Mouse (Mus musculus) liver, embryonic 12.5 days (tissue): ENCODE measurements at regions not wholly inside any gene's neighbourhood (a gene's known extent, or its start where the extent isn't known, plus 50 kb on each side); places are given as distances from the start of the nearest gene placed in this dataset.

Experiments used
- ATAC-seq: fragments of 200-750 bp; cut with Nextera tagmentation; 2 replicates; pipeline ENCODE4 v1.8.0; 2017; ENCODE audit warnings: moderate number of reproducible peaks, mild to moderate bottlenecking, moderate library complexity
- H3K27ac ChIP-seq: fragments of 300-500 bp; sonication (generic); 2 replicates; pipeline ENCODE4 v1.5.1; 2016; ENCODE audit warnings: mild to moderate bottlenecking
- H3K27me3 ChIP-seq: fragments of 300-500 bp; sonication (generic); replicated peaks from 2 replicates; pipeline ENCODE4 v1.6.1; 2016; ENCODE audit warnings: mild to moderate bottlenecking, moderate library complexity
- H3K36me3 ChIP-seq: fragments of 300-500 bp; sonication (generic); 2 replicates; pipeline ENCODE4 v1.6.1; 2016; ENCODE audit warnings: mild to moderate bottlenecking, moderate library complexity
- H3K4me1 ChIP-seq: fragments of 300-500 bp; sonication (generic); 2 replicates; pipeline ENCODE4 v1.6.1; 2016
- H3K4me2 ChIP-seq: fragments of 300-500 bp; sonication (generic); 2 replicates; pipeline ENCODE4 v1.6.1; 2016; ENCODE audit warnings: mild to moderate bottlenecking, moderate library complexity
- H3K4me3 ChIP-seq: fragments of 300-500 bp; sonication (generic); 2 replicates; pipeline ENCODE4 v1.5.1; 2016; ENCODE audit warnings: mild to moderate bottlenecking, moderate library complexity
- H3K9ac ChIP-seq: fragments of 300-500 bp; sonication (generic); 2 replicates; pipeline ENCODE4 v1.6.1; 2016; ENCODE audit warnings: mild to moderate bottlenecking, moderate library complexity
- H3K9me3 ChIP-seq: fragments of 300-500 bp; sonication (generic); replicated peaks from 2 replicates; pipeline ENCODE4 v1.6.1; 2016; ENCODE audit warnings: mild to moderate bottlenecking, moderate library complexity
- WGBS: fragments of 180-500 bp; shearing (Covaris S2); methylation state at CpG from one replicate; pipeline ENCODE4 v1.1.7; 2016; ENCODE audit not compliant: insufficient replicate concordance; 5-methylcytosine and 5-hydroxymethylcytosine counted together

DNA sequence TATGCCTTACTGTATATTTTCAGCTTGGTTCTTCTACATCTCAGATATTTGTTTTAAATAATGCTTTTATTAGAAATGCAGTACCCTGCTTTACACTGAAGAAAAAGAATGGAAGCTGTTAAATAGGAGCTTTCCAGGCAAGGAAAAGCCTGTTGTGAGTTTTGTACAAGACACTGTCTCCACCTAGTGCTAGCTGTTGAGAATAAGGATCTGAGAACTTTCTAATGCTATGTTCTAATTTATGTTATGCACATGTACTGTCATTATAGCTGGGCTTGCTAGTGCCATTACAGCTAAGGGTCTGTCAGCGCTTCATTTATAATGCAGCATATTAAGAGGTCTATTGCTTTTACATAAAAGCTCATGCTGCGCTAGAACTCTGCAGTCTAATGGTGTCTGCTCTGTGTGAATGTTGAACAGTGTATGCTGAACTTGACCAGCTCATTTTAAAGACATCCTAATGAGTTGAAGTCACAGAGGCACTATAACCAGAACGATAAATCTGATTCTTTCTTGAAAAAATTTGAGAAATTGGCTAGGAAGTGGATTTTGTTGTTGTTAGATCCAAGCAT lies 315.4 kb upstream of the Dnajc24 start:
- H3K36me3 ChIP-seq = no peaks in the 10 kb centered on the region
- no peak overlapping the region for H3K9ac ChIP-seq
- H3K9me3 ChIP-seq = no peaks in the 10 kb centered on the region
- H3K27me3 ChIP-seq = no peaks in the 10 kb centered on the region
- no peak for ATAC-seq
- H3K4me2 ChIP-seq = no peak overlapping the region
- H3K4me1 ChIP-seq = no peaks in the 10 kb centered on the region
- no peak overlapping the region for H3K27ac ChIP-seq
- 69% methylated on average over 3 of the region's 3 CpGs for WGBS
- no peak overlapping the region for H3K4me3 ChIP-seq

DNA sequence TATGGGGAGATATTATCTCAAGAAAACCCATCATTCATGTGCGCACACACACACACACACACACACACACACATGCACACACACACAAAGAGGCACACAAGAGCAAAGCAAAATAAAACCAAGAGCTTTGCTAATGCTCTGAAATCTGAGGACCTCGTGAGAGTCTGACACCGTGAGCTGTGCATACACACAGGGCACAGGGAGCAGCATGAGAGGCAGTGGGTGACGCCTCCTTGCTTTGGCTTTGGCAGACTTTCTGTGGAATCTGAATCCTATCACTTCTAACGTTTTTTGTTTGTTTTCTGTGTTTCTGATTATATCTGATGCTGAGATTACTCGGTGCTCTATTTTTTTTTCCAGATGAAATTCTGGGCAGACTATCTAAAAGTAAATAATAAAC lies 343.4 kb upstream of the Dnajc24 start:
- no peaks in the 10 kb centered on the region for H3K4me1 ChIP-seq
- H3K36me3 ChIP-seq = no peaks in the 10 kb centered on the region
- no peaks in the 10 kb centered on the region for H3K27me3 ChIP-seq
- no peak overlapping the region for H3K9ac ChIP-seq
- H3K4me2 ChIP-seq = no peak overlapping the region
- WGBS = 65% methylated on average over 6 of the region's 6 CpGs
- ATAC-seq = no peak
- no peak overlapping the region for H3K27ac ChIP-seq
- no peak overlapping the region for H3K4me3 ChIP-seq
- H3K9me3 ChIP-seq = no peaks in the 10 kb centered on the region

DNA sequence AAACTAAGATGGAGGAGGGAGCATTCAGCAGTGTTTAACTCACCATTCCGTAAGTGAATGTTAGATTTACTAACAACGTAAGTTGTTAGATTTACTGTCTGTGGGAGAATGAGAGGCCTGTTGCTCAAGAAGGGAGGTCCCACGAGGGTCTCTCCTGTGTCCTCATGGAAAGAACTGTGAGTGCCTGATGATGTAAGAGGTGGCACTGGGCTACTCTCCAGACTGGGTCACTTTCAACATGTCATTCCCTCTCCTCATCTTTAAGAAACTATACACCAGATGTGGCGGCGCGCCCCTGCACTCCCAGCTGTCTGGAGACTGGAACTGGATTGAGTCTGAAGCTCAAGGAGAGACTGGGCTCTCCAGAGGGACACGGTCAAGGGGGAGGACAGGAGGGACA lies 343.9 kb upstream of the Dnajc24 start:
- Histone ChIP-seq H3K27me3 (no peaks in the 10 kb centered on the region), H3K9ac (no peak overlapping the region), H3K36me3 (no peaks in the 10 kb centered on the region), H3K4me2 (no peak overlapping the region), H3K27ac (no peak overlapping the region), H3K4me3 (no peak overlapping the region), H3K4me1 (no peaks in the 10 kb centered on the region), H3K9me3 (no peaks in the 10 kb centered on the region)
- 77% methylated on average over 7 of the region's 7 CpGs for WGBS
- ATAC-seq = no peak

DNA sequence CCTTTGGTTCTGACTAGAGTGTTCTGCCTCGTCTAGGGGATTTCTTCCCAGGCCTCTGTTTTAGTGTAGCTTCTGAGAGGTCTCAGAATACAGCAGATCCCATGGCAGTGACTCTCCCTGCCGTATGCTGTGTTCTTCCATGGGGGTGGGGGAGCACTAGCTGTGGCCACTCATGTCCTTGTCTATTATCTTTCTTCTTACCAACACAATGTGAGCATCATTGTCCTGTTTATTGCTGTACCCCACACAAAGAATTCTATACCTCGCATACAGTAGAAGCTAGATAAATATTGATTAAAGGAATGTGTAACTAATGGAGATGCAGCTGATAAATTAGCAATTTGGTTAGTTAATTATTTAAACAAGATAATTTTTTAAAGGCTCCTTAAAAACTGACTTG lies 337.5 kb upstream of the Mpped2 start:
- Histone ChIP-seq H3K27ac (no peak overlapping the region), H3K4me2 (no peak overlapping the region), H3K36me3 (no peaks in the 10 kb centered on the region), H3K4me3 (no peak overlapping the region), H3K4me1 (no peaks in the 10 kb centered on the region), H3K27me3 (no peaks in the 10 kb centered on the region), H3K9me3 (no peaks in the 10 kb centered on the region), H3K9ac (no peak overlapping the region)
- WGBS = 48% methylated on average over 3 of the region's 3 CpGs
- ATAC-seq = no peak

DNA sequence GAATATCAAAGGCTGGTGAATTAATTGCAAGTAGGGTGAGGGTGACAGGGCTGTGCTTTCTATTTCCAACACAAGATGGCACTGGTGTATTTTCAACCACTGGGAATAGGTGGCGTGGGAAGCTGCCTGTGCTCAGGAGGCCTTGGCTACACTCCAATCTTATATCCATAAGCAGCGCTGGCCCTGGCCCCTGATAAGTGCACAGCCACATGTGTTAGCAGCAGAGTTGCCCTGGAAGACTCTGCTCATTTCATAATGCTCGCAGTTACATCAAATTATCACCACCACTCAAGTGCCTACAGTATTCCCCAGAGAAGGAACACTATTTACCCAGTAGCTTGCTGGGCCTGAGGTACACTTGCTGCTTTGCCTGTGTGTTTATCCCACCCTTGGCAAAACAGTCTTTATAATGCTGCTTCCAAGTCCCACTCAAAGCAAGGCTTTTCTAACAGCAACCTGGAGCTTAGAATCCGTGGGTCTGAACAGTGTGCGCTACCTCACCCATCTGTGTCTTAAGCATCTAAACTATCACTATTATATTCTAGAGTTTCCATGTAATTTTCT lies 337.0 kb upstream of the Mpped2 start:
- Histone ChIP-seq H3K36me3 (no peaks in the 10 kb centered on the region), H3K27me3 (no peaks in the 10 kb centered on the region), H3K27ac (no peak overlapping the region), H3K4me2 (no peak overlapping the region), H3K9ac (no peak overlapping the region), H3K9me3 (no peaks in the 10 kb centered on the region), H3K4me3 (no peak overlapping the region), H3K4me1 (no peaks in the 10 kb centered on the region)
- ATAC-seq = peak; percentile 35; the same call in 1 of the 2 replicates
- 53% methylated on average over 5 of the region's 5 CpGs for WGBS

DNA sequence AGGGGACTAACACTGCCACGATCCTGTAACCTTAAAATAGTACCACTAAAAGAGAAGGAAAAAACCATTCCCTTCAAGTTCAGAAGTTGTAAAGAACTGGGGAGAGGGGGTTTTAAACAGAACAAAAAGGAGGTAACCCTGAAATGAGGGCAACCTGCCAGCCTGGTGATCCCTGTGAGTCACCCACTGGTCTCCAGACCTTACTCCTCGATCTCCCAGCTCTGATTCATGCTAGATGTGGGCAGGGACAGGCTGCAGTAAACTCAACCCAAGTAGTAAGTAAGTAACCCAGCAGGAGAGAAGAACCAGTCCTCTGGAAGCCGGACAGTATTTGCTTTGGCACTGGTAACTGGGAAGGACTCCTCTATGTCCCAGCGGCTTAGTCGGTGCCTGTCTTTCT lies 324.4 kb upstream of the Mpped2 start:
- no peaks in the 10 kb centered on the region for H3K27me3 ChIP-seq
- no peak overlapping the region for H3K4me2 ChIP-seq
- no peaks in the 10 kb centered on the region for H3K36me3 ChIP-seq
- 72% methylated on average over 5 of the region's 5 CpGs for WGBS
- H3K27ac ChIP-seq = no peak overlapping the region
- no peak overlapping the region for H3K4me3 ChIP-seq
- ATAC-seq = no peak
- no peak overlapping the region for H3K9ac ChIP-seq
- no peaks in the 10 kb centered on the region for H3K4me1 ChIP-seq
- no peaks in the 10 kb centered on the region for H3K9me3 ChIP-seq

DNA sequence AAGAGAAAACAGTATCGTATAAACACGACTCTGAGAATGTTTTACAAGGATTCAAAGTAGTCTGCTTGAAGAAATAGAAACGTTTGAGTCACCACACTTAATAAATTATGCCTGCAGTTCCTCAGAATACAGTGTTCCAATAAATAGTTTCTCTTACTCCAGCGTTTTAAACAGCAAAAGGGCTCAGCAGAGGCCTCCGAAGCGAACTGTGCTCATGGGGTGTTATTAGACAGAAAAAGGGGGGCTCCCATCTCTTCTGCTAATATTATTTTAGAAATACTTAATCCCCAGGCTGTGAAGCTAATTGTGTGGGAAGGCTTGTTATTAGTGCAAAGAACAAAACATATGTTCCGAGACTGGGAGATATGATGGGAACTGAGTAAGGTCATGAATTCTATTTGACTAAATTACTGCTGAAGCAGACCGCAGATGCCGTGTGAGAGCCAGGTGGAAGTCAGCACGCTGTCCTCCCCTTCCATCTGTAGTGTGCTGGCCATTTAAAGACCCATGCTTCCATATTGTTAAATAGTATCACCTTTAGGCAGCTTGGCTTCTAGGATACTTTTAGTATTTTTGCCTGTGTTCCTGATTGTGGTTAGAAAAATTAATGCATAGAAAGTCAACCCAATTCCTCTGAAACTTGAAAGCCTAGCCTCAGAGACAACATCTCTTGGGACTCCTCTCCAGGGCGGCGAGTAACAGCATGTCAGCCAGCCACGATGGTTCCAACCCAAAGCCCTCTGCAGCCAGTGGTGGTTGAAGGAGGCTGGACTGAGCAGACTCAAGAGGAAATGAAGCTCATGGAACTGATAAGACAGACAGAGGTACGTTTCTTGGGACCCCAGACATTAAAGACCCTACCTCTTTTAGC lies 309.4 kb upstream of the Mpped2 start:
- Histone ChIP-seq H3K9me3 (no peaks in the 10 kb centered on the region), H3K9ac (no peak overlapping the region), H3K4me2 (no peak overlapping the region), H3K27me3 (no peaks in the 10 kb centered on the region), H3K27ac (no peak overlapping the region), H3K4me3 (no peak overlapping the region), H3K4me1 (no peaks in the 10 kb centered on the region), H3K36me3 (no peaks in the 10 kb centered on the region)
- 66% methylated on average over 14 of the region's 14 CpGs for WGBS
- ATAC-seq = no peak

DNA sequence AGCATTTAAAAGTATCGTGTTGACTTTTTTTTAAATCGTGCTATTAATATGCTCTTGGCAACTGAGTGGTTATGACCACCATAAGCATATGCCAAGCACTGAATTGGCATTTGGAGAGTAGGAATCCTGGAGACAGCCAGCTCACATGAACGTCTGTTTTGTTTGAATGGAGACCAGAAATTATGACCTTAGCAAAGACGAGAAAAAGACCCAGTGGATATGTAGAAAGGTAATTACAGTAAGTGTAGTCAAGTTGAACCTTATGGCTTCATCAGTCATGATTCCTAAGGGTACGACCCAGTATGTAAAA lies 308.8 kb upstream of the Mpped2 start:
- no peak for ATAC-seq
- 75% methylated on average over 5 of the region's 5 CpGs for WGBS
- Histone ChIP-seq H3K27me3 (no peaks in the 10 kb centered on the region), H3K36me3 (no peaks in the 10 kb centered on the region), H3K4me1 (no peaks in the 10 kb centered on the region), H3K4me2 (no peak overlapping the region), H3K4me3 (no peak overlapping the region), H3K9me3 (no peaks in the 10 kb centered on the region), H3K27ac (no peak overlapping the region), H3K9ac (no peak overlapping the region)

DNA sequence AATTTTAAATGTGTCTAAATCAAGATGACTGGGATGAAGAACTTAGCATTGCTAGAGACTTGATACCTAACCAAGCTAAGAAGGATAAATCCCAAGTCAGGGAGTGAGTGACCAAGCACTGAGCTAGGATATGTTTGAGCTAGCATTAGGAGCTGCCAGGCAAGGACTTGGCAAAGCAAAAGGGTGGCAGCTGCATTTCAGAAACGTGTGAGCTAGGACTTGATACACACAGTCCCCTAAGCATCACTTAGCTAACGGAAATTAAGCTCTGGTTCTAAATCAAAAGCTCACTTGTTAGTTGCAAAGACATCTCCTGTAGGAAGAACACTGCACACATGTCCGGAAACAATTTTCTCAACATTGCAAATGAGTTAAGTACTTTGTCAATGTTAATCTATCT lies 308.2 kb upstream of the Mpped2 start:
- Histone ChIP-seq H3K4me2 (no peak overlapping the region), H3K27me3 (no peaks in the 10 kb centered on the region), H3K9me3 (no peaks in the 10 kb centered on the region), H3K27ac (no peak overlapping the region), H3K36me3 (no peaks in the 10 kb centered on the region), H3K9ac (no peak overlapping the region), H3K4me1 (no peaks in the 10 kb centered on the region), H3K4me3 (no peak overlapping the region)
- ATAC-seq = no peak
- 61% methylated on average over 3 of the region's 3 CpGs for WGBS

DNA sequence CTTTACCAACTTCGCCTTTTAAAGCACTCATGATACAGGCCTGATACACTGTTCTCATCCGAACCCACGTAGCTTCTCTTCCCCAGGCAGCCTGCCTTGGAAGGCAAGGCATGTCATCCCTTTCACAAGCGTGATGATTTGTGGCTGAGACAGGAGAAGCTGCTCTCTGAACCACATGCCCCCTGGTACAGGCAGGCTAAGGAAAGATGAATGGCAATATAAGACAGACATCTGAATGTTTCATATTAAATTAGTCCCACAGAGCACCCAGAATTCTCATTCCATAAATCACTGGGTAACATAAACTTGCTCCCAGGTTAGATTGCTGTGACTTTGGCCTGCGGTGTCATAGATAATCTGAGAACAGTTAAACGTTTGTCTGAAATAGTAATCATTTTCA lies 280.9 kb upstream of the Mpped2 start:
- Histone ChIP-seq H3K36me3 (no peaks in the 10 kb centered on the region), H3K9me3 (no peaks in the 10 kb centered on the region), H3K9ac (no peak overlapping the region), H3K27me3 (no peaks in the 10 kb centered on the region), H3K4me2 (no peak overlapping the region), H3K27ac (no peak overlapping the region), H3K4me3 (no peak overlapping the region), H3K4me1 (no peaks in the 10 kb centered on the region)
- WGBS = 66% methylated on average over 6 of the region's 6 CpGs
- no peak for ATAC-seq

DNA sequence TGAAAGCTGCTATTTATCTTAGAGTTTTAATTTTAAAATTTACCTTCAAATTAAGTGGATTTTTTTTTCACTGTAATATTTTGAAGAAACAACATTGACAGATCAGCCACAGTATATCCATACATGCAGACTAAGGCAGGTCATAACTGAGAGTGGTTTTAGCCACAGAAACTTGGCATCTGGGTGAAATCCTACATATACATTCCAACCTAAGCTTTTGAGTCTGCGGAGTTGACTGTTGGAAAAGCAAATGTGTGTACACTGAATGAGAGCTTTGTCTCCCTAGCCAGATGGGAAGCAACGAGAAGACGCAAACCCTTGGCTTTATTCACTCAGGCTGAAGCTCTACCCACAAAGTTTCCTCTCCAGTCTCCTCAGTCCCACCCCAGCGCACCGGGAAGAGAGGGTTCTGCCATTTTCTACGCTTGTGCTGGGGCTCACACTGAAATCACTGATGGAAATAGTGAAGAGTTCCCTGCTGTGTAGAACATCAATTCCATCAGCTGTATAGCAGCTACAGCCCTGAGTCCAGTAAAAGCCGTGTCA lies 277.5 kb upstream of the Mpped2 start:
- no peak overlapping the region for H3K4me2 ChIP-seq
- H3K4me3 ChIP-seq = no peak overlapping the region
- H3K36me3 ChIP-seq = no peaks in the 10 kb centered on the region
- H3K27me3 ChIP-seq = no peaks in the 10 kb centered on the region
- no peak for ATAC-seq
- no peak overlapping the region for H3K9ac ChIP-seq
- no peak overlapping the region for H3K27ac ChIP-seq
- no peaks in the 10 kb centered on the region for H3K9me3 ChIP-seq
- WGBS = 72% methylated on average over 7 of the region's 7 CpGs
- H3K4me1 ChIP-seq = no peaks in the 10 kb centered on the region

DNA sequence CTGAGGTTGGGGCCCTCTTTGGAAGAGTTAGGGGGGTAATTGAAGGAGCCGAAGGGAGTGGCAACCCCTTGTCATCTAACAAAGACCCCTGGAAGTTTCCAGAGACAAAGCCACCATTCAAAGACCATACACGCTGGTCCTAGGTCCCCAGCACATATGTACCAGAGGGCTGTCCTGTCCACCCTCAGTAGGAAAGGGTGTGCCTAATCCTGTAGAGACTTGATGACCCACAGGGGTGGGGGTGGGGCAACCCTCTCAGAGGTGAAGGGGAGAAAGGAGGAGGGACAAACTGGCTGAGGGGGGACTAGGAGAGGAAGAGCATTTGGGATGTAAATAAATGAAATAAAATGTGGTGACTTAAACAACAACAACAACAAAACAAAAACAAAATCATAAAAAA lies 274.9 kb upstream of the Mpped2 start:
- H3K9ac ChIP-seq = no peak overlapping the region
- H3K27me3 ChIP-seq = no peaks in the 10 kb centered on the region
- no peak overlapping the region for H3K27ac ChIP-seq
- H3K4me1 ChIP-seq = no peaks in the 10 kb centered on the region
- H3K36me3 ChIP-seq = no peaks in the 10 kb centered on the region
- ATAC-seq = no peak
- H3K4me2 ChIP-seq = no peak overlapping the region
- WGBS = 62% methylated on average over 2 of the region's 2 CpGs
- H3K9me3 ChIP-seq = no peaks in the 10 kb centered on the region
- H3K4me3 ChIP-seq = no peak overlapping the region
